Mouse (Mus musculus) erythroblast, embryonic 14.5 days (primary cell): Measurements from ENCODE around the gene Gm45785.

Experiments used
- GATA1 ChIP-seq: IDR thresholded peaks from 2 replicates; pipeline ENCODE4 v1.6.1; 2012; ENCODE audit warnings: low read length, inconsistent platforms, mixed read lengths
- TAL1 ChIP-seq: IDR thresholded peaks from 3 replicates; pipeline ENCODE4 v1.6.1; 2012; ENCODE audit warnings: low read length, inconsistent platforms, mixed read lengths

DNA sequence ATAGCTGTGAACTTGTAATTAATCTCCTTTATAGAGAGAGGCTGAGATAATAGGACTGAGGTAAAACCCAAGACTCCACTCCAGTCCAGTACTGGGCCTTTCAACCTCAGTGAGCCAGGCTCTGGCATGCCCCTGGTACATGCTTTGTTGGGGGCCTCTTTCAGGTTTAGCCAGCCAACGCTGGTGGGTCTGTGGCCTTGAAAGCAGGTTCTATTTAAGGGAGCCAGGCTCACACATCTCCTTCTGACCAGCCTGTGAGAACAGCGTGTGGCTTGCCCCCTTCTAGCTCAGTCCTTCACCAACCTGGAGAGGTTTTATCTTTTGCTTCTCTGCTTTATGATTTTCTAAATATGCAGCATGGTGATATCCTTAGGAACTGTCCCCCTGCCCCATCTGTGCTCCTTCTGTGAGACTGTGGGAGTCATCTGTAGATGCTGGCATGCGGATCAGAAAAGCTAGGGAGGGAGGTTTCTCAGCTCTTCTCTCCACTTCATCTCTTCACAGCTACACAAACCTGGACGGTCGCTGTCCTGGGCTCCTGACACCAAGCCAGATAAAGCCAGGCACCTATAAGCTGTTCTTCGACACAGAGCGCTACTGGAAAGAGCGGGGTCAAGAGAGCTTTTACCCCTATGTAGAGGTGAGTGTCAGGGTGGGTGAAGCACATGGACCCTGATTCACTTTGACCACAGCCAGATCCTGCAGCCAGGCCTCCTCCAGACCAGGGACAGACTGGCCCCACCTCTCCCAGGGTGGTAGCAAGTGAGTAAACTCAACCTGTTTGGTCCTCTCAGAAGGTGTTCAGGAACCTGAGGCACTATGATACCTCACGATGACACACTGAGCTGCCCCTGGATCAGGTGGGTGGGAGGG is 19.7 kb downstream of the Gm45785 start:
- no peak for TF ChIP-seq GATA1
- TF ChIP-seq TAL1: no peak
